Mouse (Mus musculus) gonadal fat pad, adult 2 months (tissue): ENCODE results near the gene Tmem150a. TPM values are rescaled to one million over a fixed set of nuclear protein-coding genes. Genes with fewer than 3 reads are reported as not detected.

Source experiments
- DNase-seq: peaks from one replicate; pipeline ENCODE4 v3.0.0-alpha.2; 2012; ENCODE audit warnings: low read depth
- polyA plus RNA-seq: library from polyadenylated mRNA; depleted of rRNA; stranded (reverse); fragments of >200 nt; gene quantifications from 2 replicates; pipeline ENCODE4 v1.2.3, GENCODE M21; 2012; rRNA removed

Tmem150a gene
- polyA plus RNA-seq, 1 experiment, result 23.6 TPM

GRCm38 (mm10) chr6:72396837-72397251, 41.6 kb downstream of the Tmem150a start:
- DNase-seq, result no peak

GRCm38 (mm10) chr6:72399967-72400366, 44.7 kb downstream of the Tmem150a start:
- DNase-seq, result no peak

- DNase-seq, result no peak
These were observed 46.6 kb downstream of the Tmem150a start for GRCm38 (mm10) chr6:72401875-72402274.

GRCm38 (mm10) chr6:72405356-72405755, 50.1 kb downstream of the Tmem150a start:
- DNase-seq, result no peak

GRCm38 (mm10) chr6:72407119-72407518, 51.9 kb downstream of the Tmem150a start:
- DNase-seq, result no peak

Other genes with a start within 250 kb of the Tmem150a start
- 7.4 and 8.2 TPM in 2 replicates for gene Atoh8, start 119.9 kb upstream of the Tmem150a start, polyA plus RNA-seq
- 0.19 and 0.27 TPM in 2 replicates for gene Sftpb, start 50.8 kb upstream of the Tmem150a start, polyA plus RNA-seq
- gene Usp39, start 10.3 kb upstream of the Tmem150a start, polyA plus RNA-seq, result 24.3 and 26.5 TPM in 2 replicates
- 16.9 and 20.3 TPM in 2 replicates for gene 0610030E20Rik, start 8.1 kb upstream of the Tmem150a start, polyA plus RNA-seq
- 142 and 189 TPM in 2 replicates for gene Rnf181, start 11.5 kb downstream of the Tmem150a start, polyA plus RNA-seq
- 14.8 and 17.5 TPM in 2 replicates for gene Vamp5, start 25.0 kb downstream of the Tmem150a start, polyA plus RNA-seq
- gene Vamp8, start 35.3 kb downstream of the Tmem150a start, polyA plus RNA-seq, result 159 and 190 TPM in 2 replicates
- 26.9 and 27.5 TPM in 2 replicates for gene Ggcx, start 58.9 kb downstream of the Tmem150a start, polyA plus RNA-seq
- gene Mat2a, start 84.1 kb downstream of the Tmem150a start, polyA plus RNA-seq, result 177 and 192 TPM in 2 replicates
- 3.3 and 3.7 TPM in 2 replicates for gene Sh2d6, start 166.3 kb downstream of the Tmem150a start, polyA plus RNA-seq
- 138 TPM in 2 replicates for gene Capg, start 188.9 kb downstream of the Tmem150a start, polyA plus RNA-seq
- 29.9 and 32.8 TPM in 2 replicates for gene Elmod3, start 243.0 kb downstream of the Tmem150a start, polyA plus RNA-seq
- 55.1 and 64.5 TPM in 2 replicates for gene Retsat, start 243.0 kb downstream of the Tmem150a start, polyA plus RNA-seq